Mouse (Mus musculus) liver, adult 2 months (tissue): ENCODE data around the gene Pip4k2c.

Experiments
- CTCF ChIP-seq: fragments of 200-500 bp; IDR thresholded peaks from 2 replicates; pipeline ENCODE4 v1.5.1; 2011; ENCODE audit warnings: low read depth, low read length, control low read depth
- POLR2A ChIP-seq: fragments of 200-500 bp; IDR thresholded peaks from 2 replicates; pipeline ENCODE4 v1.6.1; 2011; ENCODE audit warnings: low read length, control low read depth; ENCODE audit not compliant: insufficient read depth; ENCODE audit errors: extremely low read depth

DNA sequence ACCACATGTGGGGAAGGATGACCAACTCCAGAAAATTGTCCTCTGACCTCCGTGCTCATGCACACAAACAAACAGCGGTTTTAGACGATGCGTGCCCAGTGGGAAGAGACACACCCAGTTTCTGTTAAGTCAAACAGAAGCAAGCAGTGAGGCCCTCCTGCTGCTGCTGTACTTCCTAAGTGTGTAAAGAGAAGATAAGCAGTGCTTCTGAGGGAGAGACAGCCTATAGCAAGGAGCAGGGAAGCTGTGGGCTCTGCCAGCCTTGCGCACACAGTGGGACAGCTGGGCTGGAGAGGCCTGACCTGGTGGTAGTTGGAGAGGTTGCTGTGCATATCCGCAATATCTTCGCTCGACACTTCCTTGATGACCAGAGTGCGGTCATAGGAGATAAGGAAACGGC lies 6.0 kb downstream of the Pip4k2c start:
- TF ChIP-seq POLR2A (no peak), CTCF (no peak)
